Mouse (Mus musculus) CH12.LX (cell line): ENCODE data around the gene Socs2. TPM values are rescaled to one million over a fixed set of nuclear protein-coding genes. Genes with fewer than 3 reads are reported as not detected.

Source experiments
- DNase-seq: peaks from one replicate; pipeline ENCODE4 v3.0.0-alpha.2; 2013; ENCODE audit errors: extremely low read depth
- H3K27ac ChIP-seq: 2 replicates; pipeline ENCODE4 v1.5.1; 2012; ENCODE audit warnings: low read depth, mild to moderate bottlenecking, control low read depth, moderate library complexity; ENCODE audit not compliant: insufficient read depth
- H3K27me3 ChIP-seq: replicated peaks from 2 replicates; pipeline ENCODE3; 2012; ENCODE audit warnings: inconsistent platforms
- H3K36me3 ChIP-seq, 2 experiments: replicated peaks in 1 of 2; 2 replicates each; pipeline versions ENCODE3 to v1.6.1; 2012; ENCODE audit warnings: inconsistent platforms in 1 of 2, low read length in 1 of 2, mild to moderate bottlenecking in 1 of 2, mixed read lengths in 1 of 2, moderate library complexity in 1 of 2; ENCODE audit not compliant: control insufficient read depth in 1 of 2, insufficient read depth in 1 of 2
- H3K4me1 ChIP-seq, 2 experiments: 2 replicates each; pipeline ENCODE4 v1.6.1; 2012; ENCODE audit warnings: inconsistent platforms in 1 of 2, moderate library complexity in 1 of 2; ENCODE audit not compliant: insufficient read depth in 2 of 2, control insufficient read depth in 1 of 2
- H3K4me2 ChIP-seq: 2 replicates; pipeline ENCODE4 v1.6.1; 2012; ENCODE audit warnings: low read depth, mild to moderate bottlenecking, control low read depth; ENCODE audit not compliant: poor library complexity, insufficient read depth, severe bottlenecking
- H3K4me3 ChIP-seq, 3 experiments: fragments of 150-350 bp in 1 of 3; sonication (generic) in 1 of 3; replicated peaks in 1 of 3; 2 replicates each; pipeline versions ENCODE3 to v1.5.1; 2011 to 2012; ENCODE audit warnings: low read depth in 2 of 3, low read length in 2 of 3, mild to moderate bottlenecking in 2 of 3, moderate library complexity in 2 of 3, control low read depth in 1 of 3, improper control_type of control experiment in 1 of 3, inconsistent platforms in 1 of 3, mixed read lengths in 1 of 3; ENCODE audit not compliant: poor library complexity in 1 of 3
- H3K79me2 ChIP-seq: replicated peaks from 2 replicates; pipeline ENCODE4 v1.6.1; 2012; ENCODE audit warnings: mild to moderate bottlenecking, moderate library complexity; ENCODE audit not compliant: control insufficient read depth, poor library complexity, insufficient read depth, severe bottlenecking; ENCODE audit errors: extremely low read depth
- H3K9ac ChIP-seq: 2 replicates; pipeline ENCODE4 v1.6.1; 2012; ENCODE audit warnings: low read depth, mild to moderate bottlenecking, control low read depth, moderate library complexity; ENCODE audit not compliant: insufficient read depth
- H3K9me3 ChIP-seq: replicated peaks from 2 replicates; pipeline ENCODE3; 2012; ENCODE audit warnings: low read length, inconsistent platforms, mixed read lengths
- CTCF ChIP-seq, 2 experiments: IDR thresholded peaks in 1 of 2; conservative IDR thresholded peaks in 1 of 2; 2 replicates each; pipeline ENCODE4 v1.5.1; 2011 to 2012; ENCODE audit warnings: low read depth in 2 of 2, low read length in 2 of 2, improper control_type of control experiment in 1 of 2, inconsistent platforms in 1 of 2, mild to moderate bottlenecking in 1 of 2, moderate library complexity in 1 of 2
- ELF1 ChIP-seq: IDR thresholded peaks from 2 replicates; pipeline ENCODE4 v1.6.1; 2014; ENCODE audit warnings: low read depth, mild to moderate bottlenecking, inconsistent platforms, low read length, improper control_type of control experiment
- ETS1 ChIP-seq: conservative IDR thresholded peaks from 2 replicates; pipeline ENCODE4 v1.6.1; 2012; ENCODE audit warnings: low read depth, mild to moderate bottlenecking, inconsistent platforms, low read length, improper control_type of control experiment, moderate library complexity
- HCFC1 ChIP-seq: IDR thresholded peaks from 2 replicates; pipeline ENCODE4 v1.6.1; 2012; ENCODE audit warnings: low read depth, mild to moderate bottlenecking, inconsistent platforms, low read length, improper control_type of control experiment
- IRF4 ChIP-seq: IDR thresholded peaks from 2 replicates; pipeline ENCODE4 v1.6.1; 2014; ENCODE audit warnings: low read depth, mild to moderate bottlenecking, inconsistent platforms, low read length, improper control_type of control experiment
- JUN ChIP-seq: IDR thresholded peaks from 2 replicates; pipeline ENCODE4 v1.6.1; 2011; ENCODE audit warnings: low read depth, mild to moderate bottlenecking, low read length, improper control_type of control experiment, moderate library complexity; ENCODE audit not compliant: insufficient read depth
- KAT2A ChIP-seq: IDR thresholded peaks from 2 replicates; pipeline ENCODE4 v1.6.1; 2012; ENCODE audit warnings: low read length, improper control_type of control experiment, inconsistent platforms; ENCODE audit not compliant: insufficient replicate concordance
- MAFK ChIP-seq: IDR thresholded peaks from 2 replicates; pipeline ENCODE4 v1.6.1; 2011; ENCODE audit warnings: low read length, improper control_type of control experiment; ENCODE audit not compliant: insufficient replicate concordance
- MXI1 ChIP-seq: IDR thresholded peaks from 2 replicates; pipeline ENCODE4 v1.6.1; 2011; ENCODE audit warnings: mild to moderate bottlenecking, low read depth, low read length, improper control_type of control experiment
- NELFE ChIP-seq: IDR thresholded peaks from 2 replicates; pipeline ENCODE4 v1.6.1; 2011; ENCODE audit warnings: low read depth, low read length, improper control_type of control experiment
- PAX5 ChIP-seq: IDR thresholded peaks from 2 replicates; pipeline ENCODE4 v1.6.1; 2012; ENCODE audit warnings: low read length, inconsistent platforms, mixed read lengths
- POLR2A ChIP-seq: IDR thresholded peaks from 2 replicates; pipeline ENCODE4 v1.6.1; 2011; ENCODE audit warnings: low read depth, mild to moderate bottlenecking, improper control_type of control experiment, low read length
- POLR2AphosphoS2 ChIP-seq: IDR thresholded peaks from 2 replicates; pipeline ENCODE4 v1.6.1; 2011; ENCODE audit warnings: low read depth, low read length, improper control_type of control experiment
- RAD21 ChIP-seq: IDR thresholded peaks from 2 replicates; pipeline ENCODE4 v1.6.1; 2011; ENCODE audit warnings: low read depth, mild to moderate bottlenecking, low read length, improper control_type of control experiment, moderate library complexity
- SIN3A ChIP-seq: IDR thresholded peaks from 2 replicates; pipeline ENCODE4 v1.6.1; 2012; ENCODE audit warnings: low read length, improper control_type of control experiment, inconsistent platforms
- SMC3 ChIP-seq: IDR thresholded peaks from 2 replicates; pipeline ENCODE4 v1.6.1; 2011; ENCODE audit warnings: low read depth, low read length, improper control_type of control experiment
- USF1 ChIP-seq: IDR thresholded peaks from 2 replicates; pipeline ENCODE4 v1.6.1; 2014; ENCODE audit warnings: low read depth, mild to moderate bottlenecking, inconsistent platforms, low read length, improper control_type of control experiment
- ZC3H11A ChIP-seq: IDR thresholded peaks from 2 replicates; pipeline ENCODE4 v1.6.1; 2012; ENCODE audit warnings: low read depth, mild to moderate bottlenecking, inconsistent platforms, low read length, improper control_type of control experiment
- ZKSCAN1 ChIP-seq: IDR thresholded peaks from 2 replicates; pipeline ENCODE4 v1.6.1; 2012; ENCODE audit warnings: low read depth, inconsistent platforms, low read length, improper control_type of control experiment, borderline replicate concordance
- ZNF384 ChIP-seq: IDR thresholded peaks from 2 replicates; pipeline ENCODE4 v1.6.1; 2012; ENCODE audit warnings: low read depth, low read length, improper control_type of control experiment, inconsistent platforms
- dilution Hi-C: fragments of 300-500 bp; cut with MboI; formaldehyde crosslinking; loops from 2 replicates; pipeline ENCODE4 v1.14.3; 2020; ENCODE audit warnings: low sequenced_read_pairs; ENCODE audit not compliant: extremely low pct_unique_long_range_greater_than_20kb, extremely low pct_ligation_motif_present
- in situ Hi-C: fragments of 300-500 bp; cut with MboI; formaldehyde crosslinking; loops from 3 replicates; pipeline ENCODE4 v1.14.3; 2019; ENCODE audit warnings: low sequenced_read_pairs, low pct_ligation_motif_present, low pct_unique_long_range_greater_than_20kb, mixed read lengths
- polyA plus RNA-seq: library from polyadenylated mRNA; unstranded; fragments of >175 nt; gene quantifications from 2 replicates; pipeline ENCODE4 v1.2.1, GENCODE M21; 2012; ENCODE audit warnings: low read depth; ENCODE audit not compliant: insufficient read length
- total RNA-seq, 2 experiments: library from RNA; depleted of rRNA; stranded (reverse); fragments of 300-350 nt in 1 of 2; fragments of >200 nt in 1 of 2; gene quantifications; 2 replicates each; pipeline ENCODE4 v1.2.3; 2012 to 2014

Gene Socs2
- total and polyA plus RNA-seq, 3 experiments, result 7.8 to 16.3 (median 15.7) TPM

DNA sequence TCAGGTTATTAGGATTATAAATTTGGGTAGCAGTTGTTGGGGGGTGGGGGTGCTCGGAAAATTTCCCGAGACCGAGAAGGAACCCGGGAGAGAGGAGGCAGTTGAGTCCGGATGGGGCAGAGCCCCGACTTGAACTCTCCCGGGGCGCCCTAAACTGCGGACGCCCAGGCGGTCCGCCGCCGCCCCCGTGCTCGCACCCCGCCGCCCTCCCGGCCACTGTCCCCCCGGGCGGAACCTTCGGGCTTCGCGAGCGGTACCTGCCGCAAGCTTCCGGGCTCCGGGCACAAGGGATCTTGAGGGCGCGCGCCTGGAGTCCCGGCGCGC lies 657 bp downstream of the Socs2 start:
- no peaks in the 10 kb centered on the region for H3K79me2 ChIP-seq
- H3K4me3 ChIP-seq, result peak overlapping the region; percentile 60 to 68 (median 62)
- H3K9me3 ChIP-seq, result no peaks in the 10 kb centered on the region
- peaks cover 2 to 6% of the 10 kb centered on the region in 2 experiments for H3K36me3 ChIP-seq
- peak overlapping the region; percentile 87 for H3K4me2 ChIP-seq
- TF ChIP-seq HCFC1 (peak; percentile 54; the same call in 1 of the 2 replicates), RAD21 (no peak), PAX5 (no peak), USF1 (no peak), MXI1 (no peak), NELFE (no peak), POLR2A (no peak), ZNF384 (no peak), KAT2A (no peak), SIN3A (0 out of 2 replicates have a peak, but pooled peaks have one; percentile 1), IRF4 (no peak), ZC3H11A (no peak), ELF1 (peak; percentile 17; the same call in 1 of the 2 replicates), JUN (no peak), ETS1 (no peak), POLR2AphosphoS2 (no peak), MAFK (no peak)
- in situ Hi-C loops (loop anchor here (10.0 kb wide), 1 partner anchor 422 kb away; no protein-coding TSS in a partner anchor), dilution Hi-C loops (no loop called here)
- no peak overlapping the region for H3K27ac ChIP-seq
- DNase-seq, result no peak
- H3K4me1 ChIP-seq, result peaks cover 0 to 10% of the 10 kb centered on the region in 2 experiments; a peak in 2 of 4 replicates
- peak overlapping the region; percentile 59 for H3K9ac ChIP-seq
- H3K27me3 ChIP-seq, result no peaks in the 10 kb centered on the region

DNA sequence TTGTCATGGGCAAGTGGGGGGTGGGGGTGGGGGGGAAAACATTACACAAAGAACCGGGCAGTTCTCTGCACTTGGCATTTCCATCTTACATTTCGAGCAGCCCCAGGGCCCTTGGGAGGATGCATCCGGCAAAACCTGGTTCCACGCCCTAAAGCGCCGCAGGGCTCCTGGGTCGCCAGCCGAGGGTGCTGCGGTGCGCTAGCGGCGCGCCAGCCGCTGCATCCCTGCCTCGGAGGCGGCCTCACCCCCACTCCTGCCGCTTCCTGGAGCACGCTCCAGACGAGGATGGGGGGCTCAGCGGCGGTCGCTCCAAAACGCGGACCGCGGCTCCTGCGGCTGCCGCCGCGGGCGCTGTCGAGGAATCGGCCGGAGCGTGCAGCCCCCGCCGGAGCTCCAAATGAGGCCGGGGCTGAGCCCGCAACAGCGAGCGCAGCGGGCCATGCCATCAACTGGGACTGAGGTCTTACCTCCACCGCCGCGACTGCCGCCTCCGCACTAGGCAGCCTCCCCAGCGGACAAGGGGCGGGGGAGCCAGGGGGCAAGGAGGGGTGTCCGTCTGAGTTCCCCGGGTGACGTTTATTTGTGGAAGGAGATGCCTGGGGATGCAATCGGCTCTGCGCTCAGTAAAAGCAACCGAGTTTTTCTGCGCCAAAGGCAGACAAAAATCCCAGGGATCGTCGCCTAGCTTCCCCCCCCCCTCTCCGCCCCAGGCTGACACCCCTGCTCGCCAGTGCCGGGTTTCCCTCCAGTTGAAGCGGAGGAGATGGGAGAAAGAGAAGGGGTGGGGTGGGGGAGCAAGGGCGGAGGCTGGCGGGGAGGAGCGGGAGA lies 1.2 kb downstream of the Socs2 start:
- peaks cover 0 to 10% of the 10 kb centered on the region in 2 experiments; a peak in 2 of 4 replicates for H3K4me1 ChIP-seq
- in situ Hi-C loops, result loop anchor here (10.0 kb wide), 1 partner anchor 421 kb away; no protein-coding TSS in a partner anchor
- no peaks in the 10 kb centered on the region for H3K79me2 ChIP-seq
- peak overlapping the region; percentile 60 to 68 (median 62) for H3K4me3 ChIP-seq
- H3K27ac ChIP-seq, result no peak overlapping the region
- H3K9ac ChIP-seq, result peak overlapping the region; percentile 59
- H3K9me3 ChIP-seq, result no peaks in the 10 kb centered on the region
- peak; percentile 31 for DNase-seq
- H3K27me3 ChIP-seq, result no peaks in the 10 kb centered on the region
- dilution Hi-C loops, result no loop called here
- H3K36me3 ChIP-seq, result peaks cover 2 to 11% of the 10 kb centered on the region in 2 experiments
- peak overlapping the region; percentile 87 for H3K4me2 ChIP-seq
- TF ChIP-seq SMC3 (peak; percentile 9; the same call in 1 of the 2 replicates), NELFE (no peak), ETS1 (no peak), CTCF (conservative IDR thresholded peaks at IDR 0.05 in 1 of 2, IDR thresholded peaks at IDR 0.05 in 1 of 2; ENCODE audit: low read depth in 2 of 2, low read length in 2 of 2) (peak in 1 of 2 experiments; percentile 27; a peak in 1 of 4 replicates), RAD21 (no peak; the same call in 1 of the 2 replicates), ZKSCAN1 (no peak)
